Mouse (Mus musculus): ENCODE measurements around the gene Wdr35. TPM values are rescaled to one million over a fixed set of nuclear protein-coding genes. Genes with fewer than 3 reads are reported as not detected.
A peak's percentile ranks its signal among the peaks of the same experiment; 100 is the strongest.
"Not testable (repeated sequence)": the region's sequence is repeated elsewhere in the genome, so short reads cannot be mapped to it uniquely, and the experiment has no call there.

Wdr35 gene
- polyA plus RNA-seq, 1 experiment from 2014 or later, result 1.4 TPM

DNA sequence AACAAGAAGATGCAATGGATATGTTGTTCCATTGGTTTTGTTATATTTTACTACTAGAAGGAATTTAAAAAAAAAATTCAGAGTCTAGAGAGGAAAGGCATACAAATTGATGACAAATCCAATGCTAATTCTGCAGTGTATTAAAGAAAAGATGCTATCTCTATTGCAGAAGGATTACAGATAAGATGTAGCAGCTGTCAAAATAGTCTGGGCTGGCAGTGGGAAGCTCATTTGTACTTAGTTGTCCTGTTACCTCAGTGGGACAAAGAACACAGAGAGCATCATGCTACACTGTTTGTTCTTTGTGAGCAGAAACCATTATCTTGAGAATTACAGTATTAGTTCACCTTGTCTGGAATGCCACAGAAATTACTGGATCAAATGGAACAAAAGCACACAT, 53.2 kb downstream of the Wdr35 start:
- Histone ChIP-seq H3K27ac (no peak overlapping the region), H3K79me2 (ENCODE audit: inconsistent target) (no peaks in the 10 kb centered on the region; the same call in 1 of the 2 replicates), H3K36me3 (ENCODE audit: inconsistent target) (no peaks in the 10 kb centered on the region), H3K4me3 (ENCODE audit: inconsistent target) (no peak overlapping the region)

DNA sequence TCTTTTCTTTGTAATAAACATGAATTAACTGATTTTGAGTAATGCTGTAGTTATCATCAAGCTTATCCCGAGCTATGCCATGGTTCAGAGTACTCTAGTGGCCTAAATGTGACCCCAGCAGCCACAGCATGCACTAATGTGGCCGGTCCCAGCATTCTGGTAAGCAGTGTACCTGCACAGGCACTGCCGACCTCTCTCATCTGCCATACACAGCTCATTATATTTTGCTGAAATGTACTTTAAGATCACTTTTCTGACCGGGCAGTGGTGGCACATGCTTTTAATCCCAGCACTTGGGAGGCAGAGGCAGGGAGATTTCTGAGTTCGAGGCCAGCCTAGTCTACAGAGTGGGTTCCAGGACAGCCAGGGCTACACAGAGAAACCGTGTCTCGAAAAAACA, 55.1 kb downstream of the Wdr35 start:
- H3K4me3 ChIP-seq (ENCODE audit: inconsistent target); H3K27ac ChIP-seq; H3K36me3 ChIP-seq (ENCODE audit: inconsistent target); H3K79me2 ChIP-seq (ENCODE audit: inconsistent target): not testable (repeated sequence)
- 92% methylated on average over 7 of the region's 7 CpGs for WGBS (ENCODE audit: missing documents)

DNA sequence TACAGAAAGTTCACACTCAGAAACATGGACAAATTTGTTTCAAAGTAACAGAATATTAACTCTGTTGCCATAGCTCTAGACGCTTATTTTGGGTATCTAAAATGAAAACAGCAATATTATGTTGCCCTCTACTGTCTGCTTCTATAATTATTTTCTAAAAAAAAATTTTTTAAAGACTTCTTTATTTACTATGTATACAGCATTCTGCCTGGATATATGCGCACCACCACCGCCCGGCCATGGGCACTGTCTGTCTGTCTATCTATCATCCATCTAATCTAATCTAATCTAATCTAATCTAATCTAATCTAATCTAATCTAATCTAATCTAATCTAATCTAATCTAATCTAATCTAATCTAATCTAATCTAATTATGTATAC, 55.8 kb downstream of the Wdr35 start:
- Histone ChIP-seq H3K4me3 (ENCODE audit: inconsistent target) (peak overlapping the region; percentile 55), H3K27ac (peak overlapping the region; percentile 86), H3K36me3 (ENCODE audit: inconsistent target) (no peaks in the 10 kb centered on the region), H3K79me2 (ENCODE audit: inconsistent target) (no peaks in the 10 kb centered on the region; the same call in 1 of the 2 replicates)
- 8% methylated on average over 4 of the region's 4 CpGs for WGBS (ENCODE audit: missing documents)

DNA sequence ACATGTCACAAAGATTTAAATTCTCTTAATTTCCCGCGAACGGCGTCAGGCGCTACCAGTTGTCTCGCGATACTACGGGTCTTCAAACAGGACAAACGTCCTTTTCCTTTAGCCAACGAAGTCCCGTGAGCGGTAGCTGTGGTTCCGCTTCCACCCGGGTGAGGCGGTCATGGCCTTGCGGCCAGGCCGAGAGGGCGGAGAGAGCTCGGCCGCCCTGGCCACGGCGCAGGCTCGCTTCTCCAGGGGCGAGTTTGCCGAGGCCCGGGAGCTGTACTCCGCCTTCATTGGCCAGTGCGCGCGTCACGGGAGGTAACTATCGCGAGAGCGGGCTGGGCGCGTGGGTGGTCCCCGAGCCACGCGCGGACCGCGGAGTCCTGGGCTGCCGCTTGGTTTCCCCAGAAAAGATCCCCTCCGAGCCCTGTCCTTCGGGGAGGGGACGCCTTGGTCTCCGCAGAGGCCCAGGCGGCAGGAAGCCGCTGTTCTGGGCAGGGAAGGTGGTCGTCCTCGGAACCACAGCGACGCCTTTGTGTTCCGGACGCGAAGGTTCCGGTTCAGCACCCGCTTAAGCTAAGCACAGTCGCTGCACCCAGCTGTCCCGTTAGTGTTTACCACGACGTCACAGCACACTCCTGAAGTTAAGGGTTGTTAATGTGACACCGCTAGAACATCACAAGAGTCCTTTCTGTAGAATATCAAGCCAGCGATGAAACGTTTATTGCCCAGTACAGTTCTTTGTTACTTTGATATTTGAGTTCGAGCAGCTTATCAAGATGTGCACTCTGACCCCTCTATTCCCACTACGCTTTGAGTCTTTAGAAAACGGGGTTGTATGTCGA, 56.4 kb downstream of the Wdr35 start, which contains the start of gene Ttc32:
Ttc32 (plus strand) TSS at position 110 of the 836 bp plus-strand sequence.
- no peaks in the 10 kb centered on the region; the same call in 1 of the 2 replicates for H3K79me2 ChIP-seq (ENCODE audit: inconsistent target)
- H3K36me3 ChIP-seq (ENCODE audit: inconsistent target), result no peaks in the 10 kb centered on the region
- under 1% methylated on average over 69 of the region's 69 CpGs for WGBS (ENCODE audit: missing documents)
- H3K4me3 ChIP-seq (ENCODE audit: inconsistent target), result peak within 1 kb of the TSS; percentile 55
- H3K27ac ChIP-seq, result peak within 1 kb of the TSS; percentile 86

DNA sequence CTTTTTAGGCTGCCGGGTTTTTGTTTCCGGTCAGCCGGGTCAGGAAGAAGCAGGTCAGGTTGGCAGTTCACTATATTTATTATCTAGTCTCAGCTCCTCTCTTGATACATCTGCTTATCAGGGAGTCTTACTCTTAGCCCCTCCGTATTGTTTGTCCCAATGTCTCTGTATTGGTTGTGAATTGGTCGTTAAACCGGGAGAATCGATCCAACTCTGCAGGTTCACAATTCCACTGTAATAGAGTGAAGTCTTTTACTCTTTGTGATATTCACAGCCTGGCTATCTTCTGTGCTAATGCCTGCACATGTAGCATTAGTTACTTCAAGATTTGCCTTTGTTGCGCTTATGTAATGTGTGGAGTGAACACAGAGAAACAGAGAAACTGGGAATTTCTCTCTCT, 57.5 kb downstream of the Wdr35 start:
- H3K27ac ChIP-seq, result peak overlapping the region; percentile 86
- no peaks in the 10 kb centered on the region for H3K36me3 ChIP-seq (ENCODE audit: inconsistent target)
- H3K4me3 ChIP-seq (ENCODE audit: inconsistent target), result peak overlapping the region; percentile 55
- WGBS (ENCODE audit: missing documents), result 40% methylated on average over 8 of the region's 8 CpGs
- no peaks in the 10 kb centered on the region; the same call in 1 of the 2 replicates for H3K79me2 ChIP-seq (ENCODE audit: inconsistent target)

DNA sequence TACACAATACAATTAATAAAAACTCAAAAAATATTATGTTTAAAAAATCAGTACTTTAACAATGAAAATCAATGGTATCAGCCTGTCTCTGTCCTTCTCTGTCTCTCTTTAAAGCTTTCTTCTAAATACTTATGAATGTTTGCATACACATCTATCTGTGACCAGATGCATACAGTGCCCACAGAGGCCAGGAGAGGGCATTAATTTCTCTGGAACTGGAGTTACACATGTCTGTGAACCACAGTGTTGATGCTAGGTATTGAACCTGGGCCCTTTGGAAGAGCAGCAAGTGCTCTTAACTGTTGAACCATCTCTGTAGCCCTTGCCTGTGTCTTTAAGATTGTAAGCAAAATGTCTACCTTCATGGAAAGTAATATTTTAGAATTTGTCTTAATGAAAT, 59.4 kb downstream of the Wdr35 start:
- Histone ChIP-seq H3K36me3 (ENCODE audit: inconsistent target) (no peaks in the 10 kb centered on the region), H3K4me3 (ENCODE audit: inconsistent target) (no peak overlapping the region), H3K27ac (no peak overlapping the region), H3K79me2 (ENCODE audit: inconsistent target) (no peaks in the 10 kb centered on the region; the same call in 1 of the 2 replicates)

DNA sequence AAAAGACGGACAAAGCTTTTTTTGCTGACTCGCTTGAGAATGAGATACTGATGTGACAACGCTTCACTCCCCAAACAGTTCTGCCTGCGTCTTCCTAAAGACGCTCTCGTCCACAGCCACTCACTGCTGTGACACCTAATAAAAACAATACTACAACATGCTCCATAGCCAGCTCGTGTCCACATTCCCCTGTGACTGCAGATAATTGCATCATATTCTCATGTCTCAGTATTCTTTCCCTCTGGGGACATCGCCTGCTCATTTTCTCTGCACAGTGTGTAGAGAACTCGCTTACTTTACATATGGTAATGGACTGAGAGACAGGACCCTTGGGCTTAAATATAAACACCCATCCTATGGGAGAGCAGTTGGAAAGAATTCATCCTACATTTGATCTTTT, 62.7 kb downstream of the Wdr35 start:
- Histone ChIP-seq H3K4me3 (ENCODE audit: inconsistent target) (no peak overlapping the region), H3K79me2 (ENCODE audit: inconsistent target) (no peaks in the 10 kb centered on the region; the same call in 1 of the 2 replicates), H3K27ac (no peak overlapping the region), H3K36me3 (ENCODE audit: inconsistent target) (peaks cover 5% of the 10 kb centered on the region; the same call in 1 of the 2 replicates)
- 94% methylated on average over 9 of the region's 9 CpGs for WGBS (ENCODE audit: missing documents)

DNA sequence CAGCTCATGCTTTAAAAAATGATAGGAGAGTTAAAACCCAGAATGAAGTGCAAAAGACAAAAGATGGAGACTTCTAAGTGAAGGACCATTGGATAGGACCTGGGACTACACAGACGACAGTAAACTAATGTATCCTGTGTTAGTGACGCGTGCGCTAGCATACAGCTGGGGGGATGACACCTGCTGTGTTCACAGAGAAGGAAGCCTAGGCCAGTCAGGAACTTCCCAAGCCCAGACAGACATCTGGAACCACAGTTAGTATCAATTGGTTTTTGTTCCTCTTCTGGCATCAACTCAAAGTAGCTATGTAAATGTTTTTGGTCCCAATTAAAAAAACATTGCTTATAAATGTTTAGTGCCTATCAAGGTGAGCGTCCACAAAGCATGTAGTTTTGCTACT, 66.5 kb downstream of the Wdr35 start:
- Histone ChIP-seq H3K79me2 (ENCODE audit: inconsistent target) (no peaks in the 10 kb centered on the region), H3K27ac (no peak overlapping the region), H3K4me3 (ENCODE audit: inconsistent target) (no peak overlapping the region), H3K36me3 (ENCODE audit: inconsistent target) (peaks cover 13% of the 10 kb centered on the region; the same call in 1 of the 2 replicates)
- 82% methylated on average over 5 of the region's 5 CpGs for WGBS (ENCODE audit: missing documents)

DNA sequence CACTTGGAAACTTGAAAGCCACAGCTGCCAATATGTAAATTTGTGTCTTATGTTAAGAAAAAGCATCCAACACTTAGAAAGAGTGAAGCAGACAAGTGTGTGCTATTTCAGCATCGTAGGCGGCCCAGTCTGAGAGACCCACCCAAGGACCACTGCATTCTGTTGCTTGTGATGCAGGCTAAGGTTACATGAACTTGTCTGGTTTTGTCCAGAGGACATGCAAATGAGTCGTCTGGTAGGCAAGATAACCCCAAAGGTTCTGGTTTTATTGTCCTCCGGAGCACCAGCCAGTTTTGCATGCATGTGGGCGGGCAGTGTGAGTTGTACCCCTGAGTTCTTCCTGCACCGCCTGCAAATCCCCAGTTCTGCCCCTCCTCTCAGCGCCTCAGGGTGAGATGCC, 67.0 kb downstream of the Wdr35 start:
- H3K27ac ChIP-seq, result no peak overlapping the region
- no peak overlapping the region for H3K4me3 ChIP-seq (ENCODE audit: inconsistent target)
- H3K36me3 ChIP-seq (ENCODE audit: inconsistent target), result peaks cover 13% of the 10 kb centered on the region; the same call in 1 of the 2 replicates
- 88% methylated on average over 7 of the region's 7 CpGs for WGBS (ENCODE audit: missing documents)
- no peaks in the 10 kb centered on the region for H3K79me2 ChIP-seq (ENCODE audit: inconsistent target)

DNA sequence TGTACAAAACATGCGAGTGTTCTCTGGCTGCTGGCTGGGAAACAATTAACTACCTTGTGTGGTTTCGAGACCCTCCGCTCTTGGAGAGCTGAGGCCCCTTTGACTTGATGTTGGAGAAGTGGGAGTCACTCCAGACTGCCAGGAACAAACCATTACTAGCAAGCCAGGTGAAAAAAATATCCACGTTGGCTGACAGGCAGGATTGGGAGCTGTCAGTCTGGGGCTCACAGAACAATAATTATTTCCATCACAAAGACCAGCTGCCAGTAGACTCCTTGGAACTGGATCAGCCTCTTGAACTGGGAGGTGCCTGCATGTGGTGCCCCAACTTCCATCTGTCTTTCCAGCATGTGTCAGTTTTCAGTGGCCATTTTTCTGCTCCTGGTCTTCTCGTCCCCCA, 68.6 kb downstream of the Wdr35 start:
- Histone ChIP-seq H3K27ac (no peak overlapping the region), H3K79me2 (ENCODE audit: inconsistent target) (no peaks in the 10 kb centered on the region), H3K36me3 (ENCODE audit: inconsistent target) (peaks cover 13% of the 10 kb centered on the region; the same call in 1 of the 2 replicates), H3K4me3 (ENCODE audit: inconsistent target) (no peak overlapping the region)
- WGBS (ENCODE audit: missing documents), result 92% methylated on average over 5 of the region's 5 CpGs

DNA sequence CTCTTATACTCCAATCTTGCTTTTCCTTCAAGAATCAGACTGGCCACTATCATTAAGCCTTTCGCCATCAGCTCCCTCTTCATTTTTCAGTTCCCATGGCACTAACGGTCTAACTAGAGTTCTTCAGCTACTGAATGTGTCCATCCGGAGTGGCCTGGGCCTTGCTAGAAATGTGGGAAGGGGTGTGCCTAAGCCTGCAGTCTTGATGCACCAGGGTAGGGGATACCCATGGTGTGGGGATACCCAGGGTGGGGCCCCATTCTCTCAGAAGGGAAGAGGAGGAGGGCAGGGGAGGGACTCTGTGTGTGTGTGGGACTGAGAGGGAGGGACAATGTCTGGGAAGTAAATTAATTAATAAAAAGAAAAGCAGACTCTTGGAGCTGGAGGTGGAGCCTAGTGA, 69.1 kb downstream of the Wdr35 start:
- Histone ChIP-seq H3K36me3 (ENCODE audit: inconsistent target) (peaks cover 13% of the 10 kb centered on the region; the same call in 1 of the 2 replicates), H3K27ac (no peak overlapping the region), H3K79me2 (ENCODE audit: inconsistent target) (no peaks in the 10 kb centered on the region), H3K4me3 (ENCODE audit: inconsistent target) (no peak overlapping the region)
- WGBS (ENCODE audit: missing documents), result 96% methylated on average over 3 of the region's 3 CpGs

DNA sequence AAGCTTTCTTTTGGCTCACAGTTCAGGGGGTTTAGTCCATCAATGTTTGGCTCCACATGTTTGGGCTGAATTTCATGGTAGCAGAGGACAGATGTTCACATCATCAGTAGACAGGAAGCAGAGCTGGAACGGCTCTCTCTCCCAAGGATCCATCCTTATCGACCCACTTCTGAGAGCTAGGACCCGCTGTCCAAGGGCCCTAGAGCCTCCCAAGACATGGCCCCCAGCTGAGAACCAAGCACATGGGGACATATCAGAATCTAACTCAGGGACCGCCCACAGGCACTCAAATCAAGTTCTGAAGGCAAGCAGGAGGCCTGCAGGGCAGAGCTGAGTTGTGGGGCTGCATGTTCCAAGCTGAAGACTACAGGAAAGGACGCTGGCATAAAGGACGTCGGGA, 71.0 kb downstream of the Wdr35 start:
- 93% methylated on average over 7 of the region's 7 CpGs for WGBS (ENCODE audit: missing documents)
- H3K4me3 ChIP-seq (ENCODE audit: inconsistent target), result no peak overlapping the region
- H3K36me3 ChIP-seq (ENCODE audit: inconsistent target), result peaks cover 13% of the 10 kb centered on the region; the same call in 1 of the 2 replicates
- H3K79me2 ChIP-seq (ENCODE audit: inconsistent target), result no peaks in the 10 kb centered on the region
- H3K27ac ChIP-seq, result no peak overlapping the region

DNA sequence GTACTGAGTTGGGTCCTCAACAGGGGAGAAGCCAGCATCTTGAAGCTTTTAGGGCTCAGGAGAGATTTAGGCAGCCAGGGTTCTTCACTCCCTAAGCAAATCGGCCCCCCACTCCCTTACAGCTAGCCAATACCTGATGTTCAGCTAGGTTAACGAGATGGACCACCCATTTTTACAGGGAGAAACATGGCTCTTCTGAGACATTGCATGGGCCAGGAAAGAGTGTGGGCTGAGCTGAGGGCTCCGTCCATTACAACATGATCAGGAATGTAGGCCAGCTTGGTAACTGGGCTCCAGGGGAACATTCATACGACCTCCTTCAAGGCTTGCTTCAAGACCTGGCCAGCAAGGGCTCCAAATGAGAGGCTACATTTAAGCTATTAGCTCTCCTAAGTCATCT, 73.0 kb downstream of the Wdr35 start:
- Histone ChIP-seq H3K4me3 (ENCODE audit: inconsistent target) (no peak overlapping the region), H3K36me3 (ENCODE audit: inconsistent target) (peaks cover 9% of the 10 kb centered on the region; the same call in 1 of the 2 replicates), H3K27ac (no peak overlapping the region), H3K79me2 (ENCODE audit: inconsistent target) (no peaks in the 10 kb centered on the region)
- 85% methylated on average over 4 of the region's 4 CpGs for WGBS (ENCODE audit: missing documents)

DNA sequence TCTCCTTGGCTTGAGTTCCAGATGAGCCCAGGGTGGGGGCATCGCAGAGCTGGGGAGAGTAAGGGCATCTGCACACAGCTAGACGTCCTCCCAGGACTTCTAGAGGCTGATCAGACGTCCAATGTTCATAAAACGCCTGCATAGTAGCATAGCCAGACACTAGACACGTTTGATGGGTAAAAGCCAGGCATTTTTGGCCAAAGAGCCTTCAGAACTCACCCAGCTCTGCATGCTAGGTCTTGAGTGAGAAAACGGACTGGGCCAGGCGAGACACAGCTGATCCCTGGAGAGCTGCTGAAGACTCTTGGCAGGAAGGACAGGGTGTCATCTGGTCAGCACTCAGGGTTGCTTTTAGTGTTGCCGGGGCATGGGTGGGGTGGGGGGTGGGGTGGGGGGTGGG, 74.4 kb downstream of the Wdr35 start:
- 64% methylated on average over 7 of the region's 8 CpGs for WGBS (ENCODE audit: missing documents)
- Histone ChIP-seq H3K27ac (no peak overlapping the region), H3K36me3 (ENCODE audit: inconsistent target) (peaks cover 5% of the 10 kb centered on the region; the same call in 1 of the 2 replicates), H3K79me2 (ENCODE audit: inconsistent target) (no peaks in the 10 kb centered on the region), H3K4me3 (ENCODE audit: inconsistent target) (no peak overlapping the region)

DNA sequence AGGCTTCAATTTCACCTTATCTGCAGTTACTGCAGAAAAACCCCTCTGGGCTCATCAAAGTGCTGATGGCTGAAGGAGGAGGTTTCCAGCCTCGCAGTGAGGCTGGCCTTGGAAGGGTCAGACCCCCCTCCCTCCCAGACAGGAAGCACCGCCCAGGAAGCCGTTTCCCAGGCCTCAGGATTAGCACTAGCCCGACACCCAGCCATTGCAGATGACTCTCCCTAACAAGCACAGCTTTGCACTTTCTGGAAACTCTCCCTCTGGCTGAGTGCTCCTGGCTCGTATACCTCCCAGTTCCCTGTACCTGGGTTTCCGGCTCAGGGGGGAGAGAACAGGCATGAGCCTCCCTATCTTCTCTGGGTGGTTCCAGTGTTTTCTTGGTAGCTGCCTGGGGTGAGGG, 77.1 kb downstream of the Wdr35 start:
- H3K79me2 ChIP-seq (ENCODE audit: inconsistent target), result no peaks in the 10 kb centered on the region
- 11% methylated on average over 5 of the region's 6 CpGs for WGBS (ENCODE audit: missing documents)
- no peak overlapping the region for H3K4me3 ChIP-seq (ENCODE audit: inconsistent target)
- no peaks in the 10 kb centered on the region for H3K36me3 ChIP-seq (ENCODE audit: inconsistent target)
- H3K27ac ChIP-seq, result no peak overlapping the region
